Mouse (Mus musculus): Measurements from ENCODE around the gene Tra2b. TPM values are rescaled to one million over a fixed set of nuclear protein-coding genes. Genes with fewer than 3 reads are reported as not detected.
A peak's percentile ranks its signal among the peaks of the same experiment; 100 is the strongest.
"Not testable (repeated sequence)": the region's sequence is repeated elsewhere in the genome, so short reads cannot be mapped to it uniquely, and the experiment has no call there.

The Tra2b gene
- polyA plus RNA-seq, 1 experiment from 2014 or later = 473 TPM

- no peaks in the 10 kb centered on the region for H3K27me3 ChIP-seq (ENCODE audit: control insufficient read depth, insufficient read depth, low read length)
- no peaks in the 10 kb centered on the region for H3K36me3 ChIP-seq (ENCODE audit: control insufficient read depth, insufficient read depth, low read length)
- DNase-seq (ENCODE audit: low spot score, missing footprints) (peak; percentile 84), ATAC-seq (ENCODE audit: low FRiP score) (no peak)
- H3K4me1 ChIP-seq (ENCODE audit: control insufficient read depth, insufficient read depth, low read length) = peaks cover 14% of the 10 kb centered on the region; the same call in 1 of the 2 replicates
- no peak overlapping the region for H3K4me2 ChIP-seq
- WGBS = 65% methylated on average over 3 of the region's 3 CpGs
- H3K4me3 ChIP-seq (ENCODE audit: low read depth, low read length) = no peak overlapping the region
- H3K27ac ChIP-seq (ENCODE audit: low read depth, low read length) = no peak overlapping the region
- no peaks in the 10 kb centered on the region for H3K9me3 ChIP-seq (ENCODE audit: control insufficient read depth, low read length)
- no peak overlapping the region for H3K9ac ChIP-seq (ENCODE audit: low read length)
These were observed 5.2 kb downstream of the Tra2b start for GRCm38 (mm10) chr16:22260423-22261143.

GRCm38 (mm10) chr16:22252255-22252654 lies 13.6 kb downstream of the Tra2b start:
- not testable (repeated sequence) for H3K9ac ChIP-seq (ENCODE audit: low read length); H3K4me2 ChIP-seq; H3K27me3 ChIP-seq (ENCODE audit: control insufficient read depth, insufficient read depth, low read length); H3K27ac ChIP-seq (ENCODE audit: low read depth, low read length); H3K4me3 ChIP-seq (ENCODE audit: low read depth, low read length); H3K9me3 ChIP-seq (ENCODE audit: control insufficient read depth, low read length); ATAC-seq (ENCODE audit: low FRiP score); H3K4me1 ChIP-seq (ENCODE audit: control insufficient read depth, insufficient read depth, low read length)
- 94% methylated on average over 6 of the region's 6 CpGs for WGBS
- peaks cover 18% of the 10 kb centered on the region; the same call in 1 of the 2 replicates for H3K36me3 ChIP-seq (ENCODE audit: control insufficient read depth, insufficient read depth, low read length)
- DNase-seq (ENCODE audit: low spot score, missing footprints) = peak; percentile 69

GRCm38 (mm10) chr16:22250307-22250706 lies 15.5 kb downstream of the Tra2b start:
- no peak for DNase-seq (ENCODE audit: low spot score, missing footprints)
- H3K9ac ChIP-seq (ENCODE audit: low read length) = no peak overlapping the region

GRCm38 (mm10) chr16:22249754-22250153 lies 16.1 kb downstream of the Tra2b start:
- 95% methylated on average over 3 of the region's 3 CpGs for WGBS
- DNase-seq (ENCODE audit: low spot score, missing footprints) (peak; percentile 51), ATAC-seq (ENCODE audit: low FRiP score) (no peak)
- no peaks in the 10 kb centered on the region for H3K9me3 ChIP-seq (ENCODE audit: control insufficient read depth, low read length)
- H3K27ac ChIP-seq (ENCODE audit: low read depth, low read length) = no peak overlapping the region
- H3K9ac ChIP-seq (ENCODE audit: low read length) = no peak overlapping the region
- no peaks in the 10 kb centered on the region for H3K27me3 ChIP-seq (ENCODE audit: control insufficient read depth, insufficient read depth, low read length)
- no peak overlapping the region for H3K4me3 ChIP-seq (ENCODE audit: low read depth, low read length)
- no peaks in the 10 kb centered on the region for H3K4me1 ChIP-seq (ENCODE audit: control insufficient read depth, insufficient read depth, low read length)
- H3K4me2 ChIP-seq = no peak overlapping the region
- H3K36me3 ChIP-seq (ENCODE audit: control insufficient read depth, insufficient read depth, low read length) = peaks cover 26% of the 10 kb centered on the region

More at GRCm38 (mm10) chr16:22250307-22250706, 15.5 kb downstream of the Tra2b start:
- H3K4me1 ChIP-seq (ENCODE audit: control insufficient read depth, insufficient read depth, low read length) = no peaks in the 10 kb centered on the region
- H3K27me3 ChIP-seq (ENCODE audit: control insufficient read depth, insufficient read depth, low read length) = no peaks in the 10 kb centered on the region
- no peak overlapping the region for H3K4me2 ChIP-seq
- ATAC-seq (ENCODE audit: low FRiP score) = no peak
- no peak overlapping the region for H3K4me3 ChIP-seq (ENCODE audit: low read depth, low read length)
- 95% methylated on average over 5 of the region's 5 CpGs for WGBS
- no peak overlapping the region for H3K27ac ChIP-seq (ENCODE audit: low read depth, low read length)
- peaks cover 23% of the 10 kb centered on the region for H3K36me3 ChIP-seq (ENCODE audit: control insufficient read depth, insufficient read depth, low read length)
- no peaks in the 10 kb centered on the region for H3K9me3 ChIP-seq (ENCODE audit: control insufficient read depth, low read length)

GRCm38 (mm10) chr16:22242239-22242866 lies 23.5 kb downstream of the Tra2b start:
- Histone ChIP-seq H3K4me1 (ENCODE audit: control insufficient read depth, insufficient read depth, low read length) (no peaks in the 10 kb centered on the region), H3K9ac (ENCODE audit: low read length) (no peak overlapping the region), H3K4me3 (ENCODE audit: low read depth, low read length) (no peak overlapping the region), H3K4me2 (no peak overlapping the region), H3K9me3 (ENCODE audit: control insufficient read depth, low read length) (no peaks in the 10 kb centered on the region), H3K27me3 (ENCODE audit: control insufficient read depth, insufficient read depth, low read length) (no peaks in the 10 kb centered on the region), H3K36me3 (ENCODE audit: control insufficient read depth, insufficient read depth, low read length) (peaks cover 21% of the 10 kb centered on the region), H3K27ac (ENCODE audit: low read depth, low read length) (no peak overlapping the region)
- WGBS = 91% methylated on average over 2 of the region's 2 CpGs
- DNase-seq (ENCODE audit: low spot score, missing footprints) = peak; percentile 86
- no peak for ATAC-seq (ENCODE audit: low FRiP score)

- no peak overlapping the region for H3K9ac ChIP-seq (ENCODE audit: low read length)
- WGBS = 83% methylated on average over 6 of the region's 6 CpGs
- no peak overlapping the region for H3K4me2 ChIP-seq
- peaks cover 18% of the 10 kb centered on the region for H3K36me3 ChIP-seq (ENCODE audit: control insufficient read depth, insufficient read depth, low read length)
- peak; percentile 84 for DNase-seq (ENCODE audit: low spot score, missing footprints)
- no peak overlapping the region for H3K27ac ChIP-seq (ENCODE audit: low read depth, low read length)
- no peaks in the 10 kb centered on the region for H3K27me3 ChIP-seq (ENCODE audit: control insufficient read depth, insufficient read depth, low read length)
- H3K4me3 ChIP-seq (ENCODE audit: low read depth, low read length) = no peak overlapping the region
- no peak for ATAC-seq (ENCODE audit: low FRiP score)
- no peaks in the 10 kb centered on the region for H3K9me3 ChIP-seq (ENCODE audit: control insufficient read depth, low read length)
- H3K4me1 ChIP-seq (ENCODE audit: control insufficient read depth, insufficient read depth, low read length) = no peaks in the 10 kb centered on the region
These were observed 24.2 kb downstream of the Tra2b start for GRCm38 (mm10) chr16:22241376-22242238.

GRCm38 (mm10) chr16:22240856-22241255 lies 24.9 kb downstream of the Tra2b start:
- H3K36me3 ChIP-seq (ENCODE audit: control insufficient read depth, insufficient read depth, low read length) = peaks cover 18% of the 10 kb centered on the region
- H3K27ac ChIP-seq (ENCODE audit: low read depth, low read length) = no peak overlapping the region
- ATAC-seq (ENCODE audit: low FRiP score) (no peak), DNase-seq (ENCODE audit: low spot score, missing footprints) (peak; percentile 80)
- no peak overlapping the region for H3K4me2 ChIP-seq
- H3K9ac ChIP-seq (ENCODE audit: low read length) = no peak overlapping the region
- H3K27me3 ChIP-seq (ENCODE audit: control insufficient read depth, insufficient read depth, low read length) = no peaks in the 10 kb centered on the region
- WGBS = 87% methylated on average over 5 of the region's 5 CpGs
- H3K4me1 ChIP-seq (ENCODE audit: control insufficient read depth, insufficient read depth, low read length) = no peaks in the 10 kb centered on the region
- no peak overlapping the region for H3K4me3 ChIP-seq (ENCODE audit: low read depth, low read length)
- no peaks in the 10 kb centered on the region for H3K9me3 ChIP-seq (ENCODE audit: control insufficient read depth, low read length)

GRCm38 (mm10) chr16:22239978-22240377 lies 25.8 kb downstream of the Tra2b start:
- Histone ChIP-seq H3K27ac (ENCODE audit: low read depth, low read length) (no peak overlapping the region), H3K9me3 (ENCODE audit: control insufficient read depth, low read length) (no peaks in the 10 kb centered on the region), H3K4me1 (ENCODE audit: control insufficient read depth, insufficient read depth, low read length) (no peaks in the 10 kb centered on the region), H3K27me3 (ENCODE audit: control insufficient read depth, insufficient read depth, low read length) (no peaks in the 10 kb centered on the region), H3K4me3 (ENCODE audit: low read depth, low read length) (no peak overlapping the region), H3K36me3 (ENCODE audit: control insufficient read depth, insufficient read depth, low read length) (peaks cover 13% of the 10 kb centered on the region), H3K9ac (ENCODE audit: low read length) (no peak overlapping the region), H3K4me2 (no peak overlapping the region)
- DNase-seq (ENCODE audit: low spot score, missing footprints) (peak; percentile 67), ATAC-seq (ENCODE audit: low FRiP score) (no peak)
- 90% methylated on average over 2 of the region's 2 CpGs for WGBS
